Mouse (Mus musculus) olfactory bulb, adult 2 months (tissue): Measurements from ENCODE around the gene Ydjc.

Source experiments
- CTCF ChIP-seq: fragments of 200-500 bp; IDR thresholded peaks from 2 replicates; pipeline ENCODE4 v1.5.1; 2012; ENCODE audit warnings: low read depth, mild to moderate bottlenecking, low read length, moderate library complexity; ENCODE audit not compliant: insufficient read depth
- POLR2A ChIP-seq: fragments of 200-500 bp; IDR thresholded peaks from 2 replicates; pipeline ENCODE4 v1.6.1; 2012; ENCODE audit warnings: mild to moderate bottlenecking, low read depth, low read length, moderate library complexity; ENCODE audit not compliant: insufficient read depth

DNA sequence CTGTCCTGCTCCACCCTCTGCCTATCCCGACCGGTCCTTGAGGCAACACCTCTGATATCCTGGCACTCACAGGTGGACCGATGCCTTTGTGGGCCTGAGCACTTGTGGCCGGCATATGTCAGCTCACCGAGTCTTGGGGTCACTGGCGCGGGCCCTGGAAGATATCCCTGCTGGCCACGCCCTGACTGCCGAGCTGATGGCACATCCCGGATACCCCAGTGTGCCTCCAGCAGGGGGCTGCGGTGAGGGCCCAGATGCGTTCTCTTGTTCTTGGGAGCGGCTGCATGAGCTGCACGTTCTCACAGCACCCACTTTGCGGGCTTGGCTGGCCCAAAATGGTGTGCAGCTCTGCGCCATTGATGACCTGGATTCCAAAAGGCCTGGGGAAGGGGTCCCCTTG lies 3.7 kb downstream of the Ydjc start:
- no peak for TF ChIP-seq POLR2A
- no peak for TF ChIP-seq CTCF
